Mouse (Mus musculus) spleen, postnatal 10 days (tissue): ENCODE data around the gene Sgta.
"Not testable (repeated sequence)": the region's sequence is repeated elsewhere in the genome, so short reads cannot be mapped to it uniquely, and the experiment has no call there.

Experiments used
- DNase-seq, 2 experiments: peaks; one replicate each; pipeline ENCODE4 v3.0.0; 2021 to 2022; ENCODE audit warnings: low spot score in 2 of 2

Sgta gene

GRCm38 (mm10) chr10:81057406-81058130 is 2.4 kb downstream of the Sgta start:
- no peak for DNase-seq

GRCm38 (mm10) chr10:81055802-81056340 is 4.1 kb downstream of the Sgta start:
- DNase-seq = not testable (repeated sequence)

- no peak for DNase-seq
Observed at GRCm38 (mm10) chr10:81055169-81055568, 4.8 kb downstream of the Sgta start.

- DNase-seq = no peak
Observed at GRCm38 (mm10) chr10:81052577-81052976, 7.4 kb downstream of the Sgta start.

- no peak for DNase-seq
Observed at GRCm38 (mm10) chr10:81051133-81051532, 8.8 kb downstream of the Sgta start.

- DNase-seq = peak in 1 of 2 experiments; percentile 55
Observed at GRCm38 (mm10) chr10:81050645-81051044, 9.3 kb downstream of the Sgta start.

GRCm38 (mm10) chr10:81045246-81045645 is 14.7 kb downstream of the Sgta start:
- not testable (repeated sequence) for DNase-seq

GRCm38 (mm10) chr10:81041458-81042175 is 18.4 kb downstream of the Sgta start:
- peak; percentile 63 to 84 for DNase-seq

- peak; percentile 98 to 99 for DNase-seq
Observed at GRCm38 (mm10) chr10:81036988-81037580, 22.9 kb downstream of the Sgta start, which contains the start of gene Slc39a3. Gene Slc39a3, minus strand, starts transcription at chr10:81037426.

- peak in 1 of 2 experiments; percentile 71 for DNase-seq
Observed at GRCm38 (mm10) chr10:81036251-81036650, 23.7 kb downstream of the Sgta start.

GRCm38 (mm10) chr10:81033586-81033985 is 26.4 kb downstream of the Sgta start:
- no peak for DNase-seq

GRCm38 (mm10) chr10:81029031-81029430 is 30.9 kb downstream of the Sgta start:
- DNase-seq = no peak

GRCm38 (mm10) chr10:81028219-81028618 is 31.8 kb downstream of the Sgta start:
- no peak for DNase-seq

GRCm38 (mm10) chr10:81027331-81027730 is 32.6 kb downstream of the Sgta start:
- no peak for DNase-seq

GRCm38 (mm10) chr10:81026857-81027256 is 33.1 kb downstream of the Sgta start:
- no peak for DNase-seq

- no peak for DNase-seq
Observed at GRCm38 (mm10) chr10:81025639-81026275, 34.2 kb downstream of the Sgta start, which contains the start of gene Diras1. Gene Diras1, minus strand, starts transcription at chr10:81025662.

- DNase-seq = no peak
Observed at GRCm38 (mm10) chr10:81025047-81025621, 34.8 kb downstream of the Sgta start.

- DNase-seq = no peak
Observed at GRCm38 (mm10) chr10:81024346-81024937, 35.5 kb downstream of the Sgta start.

GRCm38 (mm10) chr10:81022744-81023143 is 37.2 kb downstream of the Sgta start:
- DNase-seq = no peak

GRCm38 (mm10) chr10:81021547-81022110 is 38.4 kb downstream of the Sgta start:
- no peak for DNase-seq

GRCm38 (mm10) chr10:81020207-81020606 is 39.8 kb downstream of the Sgta start:
- no peak for DNase-seq
